Mouse (Mus musculus) urinary bladder, postnatal 4 days (tissue): Measurements from ENCODE around the gene Rdx.

Source experiments
- DNase-seq, 2 experiments: peaks; one replicate each; pipeline ENCODE4 v3.0.0; 2021 to 2022; ENCODE audit warnings: low spot score in 2 of 2

Rdx gene

GRCm38 (mm10) chr9:52047129-52047820 is at the start of gene Rdx:
Gene Rdx, plus strand, starts transcription at chr9:52047173.
- DNase-seq, result no peak

GRCm38 (mm10) chr9:52003501-52003900 is 43.5 kb upstream of the Rdx start:
- DNase-seq, result no peak

GRCm38 (mm10) chr9:52007341-52007740 is 39.6 kb upstream of the Rdx start:
- DNase-seq, result no peak

- no peak for DNase-seq
These were observed 38.5 kb upstream of the Rdx start for GRCm38 (mm10) chr9:52008511-52008910.

GRCm38 (mm10) chr9:52012311-52012710 is 34.7 kb upstream of the Rdx start:
- DNase-seq, result no peak

- DNase-seq, result no peak
These were observed 34.1 kb upstream of the Rdx start for GRCm38 (mm10) chr9:52012781-52013436.

- DNase-seq, result no peak
These were observed 33.0 kb upstream of the Rdx start for GRCm38 (mm10) chr9:52013900-52014455.

GRCm38 (mm10) chr9:52017091-52017490 is 29.9 kb upstream of the Rdx start:
- DNase-seq, result no peak

- no peak for DNase-seq
These were observed 29.1 kb upstream of the Rdx start for GRCm38 (mm10) chr9:52017824-52018223.

- no peak for DNase-seq
These were observed 28.5 kb upstream of the Rdx start for GRCm38 (mm10) chr9:52018505-52018904.

GRCm38 (mm10) chr9:52027257-52028020 is 19.5 kb upstream of the Rdx start:
- DNase-seq, result no peak

- no peak for DNase-seq
These were observed 18.2 kb upstream of the Rdx start for GRCm38 (mm10) chr9:52028521-52029405.

GRCm38 (mm10) chr9:52031501-52031900 is 15.5 kb upstream of the Rdx start:
- DNase-seq, result no peak

GRCm38 (mm10) chr9:52037493-52037892 is 9.5 kb upstream of the Rdx start:
- no peak for DNase-seq

- DNase-seq, result no peak
These were observed 5.3 kb upstream of the Rdx start for GRCm38 (mm10) chr9:52041657-52042056.

- no peak for DNase-seq
These were observed 287 bp upstream of the Rdx start for GRCm38 (mm10) chr9:52046686-52047085.

GRCm38 (mm10) chr9:52047821-52048649 is 1.1 kb downstream of the Rdx start:
- DNase-seq, result peak; percentile 81 to 85

GRCm38 (mm10) chr9:52048650-52049081 is 1.7 kb downstream of the Rdx start:
- peak; percentile 54 to 60 for DNase-seq

GRCm38 (mm10) chr9:52049605-52050004 is 2.6 kb downstream of the Rdx start:
- DNase-seq, result no peak

- no peak for DNase-seq
These were observed 3.4 kb downstream of the Rdx start for GRCm38 (mm10) chr9:52050361-52050760.
